Mouse (Mus musculus) heart, postnatal 0 days (tissue): ENCODE measurements around the gene Ccdc187.

Source experiments
- CTCF ChIP-seq: IDR thresholded peaks from 2 replicates; pipeline ENCODE4 v1.5.1; 2016; ENCODE audit warnings: antibody characterized with exemption, control low read depth, low read depth
- EP300 ChIP-seq: IDR thresholded peaks from 2 replicates; pipeline ENCODE4 v1.6.1; 2016; ENCODE audit warnings: antibody characterized with exemption, low read depth

DNA sequence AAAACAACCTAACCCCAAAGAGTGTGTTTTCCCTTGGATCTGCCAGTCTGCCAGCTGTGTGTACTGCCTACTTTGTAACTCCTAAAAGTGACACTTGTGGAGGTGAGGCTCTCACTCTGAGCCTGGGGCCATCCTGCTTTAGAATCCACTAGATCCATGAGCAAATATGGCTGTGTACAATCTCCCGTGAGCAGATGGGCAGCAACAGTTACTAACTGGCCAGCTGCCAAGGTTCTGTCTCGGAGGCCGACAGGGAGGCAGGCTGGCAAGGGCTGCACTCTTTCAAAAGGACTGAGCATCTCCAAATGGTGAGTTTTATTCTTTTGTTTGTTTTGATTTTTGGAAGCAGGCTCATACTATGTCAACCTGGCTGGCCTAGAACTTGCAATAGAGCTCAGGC is 79.8 kb downstream of the Ccdc187 start:
- no peak for TF ChIP-seq CTCF
- TF ChIP-seq EP300: no peak
